Mouse (Mus musculus): Measurements from ENCODE around the gene Gm11114.

Gene Gm11114

DNA sequence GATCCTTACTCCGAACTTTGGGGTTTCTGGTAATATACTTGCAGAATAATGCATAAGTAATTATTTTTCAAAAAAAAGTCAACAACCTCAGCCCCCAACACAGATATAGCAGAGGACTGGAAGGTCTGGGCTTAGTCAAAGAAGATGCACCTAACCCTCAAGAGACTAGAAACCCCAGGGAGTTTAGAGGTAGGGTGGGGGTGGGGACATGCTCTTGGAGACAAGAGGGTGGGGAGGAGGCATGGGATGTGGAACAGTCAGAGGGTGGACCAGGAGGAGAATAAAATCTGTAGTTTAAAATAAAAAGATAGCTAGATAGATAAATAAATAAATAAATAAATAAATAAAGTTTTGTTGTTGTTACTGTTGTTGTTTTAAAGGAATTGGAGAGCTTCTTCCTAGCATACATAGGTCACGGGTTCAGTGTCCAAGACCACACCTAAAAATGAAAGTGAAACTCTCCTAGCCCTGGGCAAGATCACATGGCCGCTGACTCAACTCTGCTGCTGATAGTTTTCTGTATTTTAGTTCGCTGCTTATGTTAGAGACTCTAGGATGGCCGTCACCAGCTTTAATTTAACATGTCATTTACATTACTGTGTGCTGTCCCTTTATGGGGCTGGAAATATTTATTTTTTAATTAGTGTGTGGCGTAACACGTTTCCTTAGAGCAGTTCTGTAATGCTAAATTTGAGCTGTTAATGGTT is 44.7 kb downstream of the Gm11114 start:
- DNase-seq (ENCODE audit: low read depth, low spot score), result no peak

Data from retina, adult 2 months (tissue).